Mouse (Mus musculus) induced T-regulatory cell, adult 2 months (primary cell): Measurements from ENCODE around the gene Nptx1.

Experiments
- DNase-seq: peaks from one replicate; pipeline ENCODE4 v3.0.0-alpha.2; 2012; ENCODE audit warnings: low read depth

Gene Nptx1

DNA sequence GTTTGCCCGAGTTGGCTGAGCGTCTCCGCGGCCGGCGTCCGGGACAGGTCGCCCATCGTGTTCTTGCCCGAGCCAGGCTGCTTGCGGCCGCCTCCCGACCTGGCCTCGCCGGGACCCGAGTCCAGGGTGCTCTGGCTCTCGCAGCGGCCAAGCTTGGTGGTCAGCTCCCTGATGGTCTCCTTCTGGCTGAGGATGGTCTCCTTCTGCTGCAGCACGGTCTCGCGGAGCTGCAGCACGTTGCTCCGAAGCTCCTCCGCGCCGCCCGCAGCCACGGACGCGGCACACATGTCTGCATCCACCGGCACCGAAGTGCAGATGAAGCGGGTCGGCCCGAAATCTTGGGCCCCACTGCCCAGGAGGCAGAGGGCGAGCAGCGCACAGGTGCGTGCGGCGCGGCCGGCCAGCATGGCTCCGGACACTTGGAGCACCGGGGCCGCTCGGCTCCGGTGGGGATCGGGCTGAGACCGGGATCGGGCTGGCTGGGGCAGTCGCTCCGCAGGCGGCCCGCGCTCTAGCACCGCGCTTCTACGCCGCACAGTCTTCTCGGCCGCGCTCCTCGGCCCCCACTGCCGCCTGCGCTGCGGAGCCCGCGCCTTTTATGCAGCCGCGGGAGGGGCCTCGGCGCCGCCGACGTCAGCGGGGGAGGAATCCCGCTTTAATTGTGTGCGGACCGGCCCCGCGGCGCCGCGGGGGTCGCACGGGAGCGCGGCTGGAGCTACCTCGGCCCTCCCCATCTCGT, at the start of gene Nptx1:
Gene Nptx1 (minus strand): TSS at position 571 of the 739 bp plus-strand sequence.
- DNase-seq, result peak; percentile 15

DNA sequence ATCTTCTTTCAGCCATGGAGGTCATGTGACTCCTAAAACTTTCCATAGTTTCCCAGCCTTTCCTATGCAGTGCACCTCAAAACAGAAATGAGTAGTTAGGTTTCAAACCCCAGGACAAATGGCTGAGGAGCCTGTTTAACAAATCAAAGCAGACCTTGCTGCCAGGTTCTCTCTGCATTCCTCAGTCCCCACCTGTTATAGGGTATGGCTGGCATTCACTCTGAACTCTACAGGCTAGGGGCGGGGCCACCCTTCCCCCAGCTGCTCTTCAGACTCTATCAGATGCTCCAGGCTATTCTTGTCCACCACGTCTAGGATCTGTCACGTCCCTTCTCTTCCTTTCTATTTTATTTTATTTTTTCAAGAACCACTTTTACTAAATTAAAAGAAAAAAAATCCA, 46.4 kb upstream of the Nptx1 start:
- DNase-seq, result no peak

DNA sequence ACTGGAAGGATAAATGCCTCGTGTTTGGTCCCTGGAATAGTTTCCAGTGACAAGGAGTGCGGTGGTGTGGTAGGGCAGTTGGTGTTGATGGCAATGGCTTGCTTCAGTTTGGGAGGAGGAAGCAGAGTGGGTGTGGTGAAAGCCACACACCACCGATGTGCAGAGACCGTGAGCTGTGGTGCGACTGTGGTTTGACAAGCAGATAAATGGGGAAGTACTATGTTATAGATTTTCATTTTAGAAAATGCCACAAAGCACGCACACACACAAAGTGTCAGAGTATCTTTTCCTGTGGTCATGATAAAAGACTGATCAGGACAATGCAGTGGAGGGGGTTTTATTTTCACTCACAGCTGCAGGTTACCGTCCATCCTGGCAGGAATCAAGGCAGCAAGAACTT, 41.7 kb upstream of the Nptx1 start:
- DNase-seq, result peak; percentile 12

DNA sequence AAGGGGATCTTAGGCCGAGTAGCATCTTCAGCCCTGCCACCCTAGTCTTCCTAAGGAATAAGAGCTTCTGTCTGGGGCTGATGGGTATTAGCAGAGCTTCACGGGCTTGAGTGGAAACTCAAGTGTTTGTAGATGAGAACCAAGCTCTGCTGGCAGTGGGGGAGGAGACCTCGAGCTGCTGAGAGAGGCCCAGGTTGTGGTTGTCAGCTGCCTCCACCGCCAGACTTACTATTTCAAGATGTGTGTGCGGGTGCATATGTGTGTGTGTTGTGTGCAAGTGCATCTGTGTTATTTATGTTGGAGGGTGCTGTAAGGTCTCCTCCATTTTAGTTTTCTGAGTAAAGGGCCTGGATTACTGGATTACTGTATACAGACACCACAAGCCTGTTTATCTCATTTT, 39.6 kb upstream of the Nptx1 start:
- DNase-seq, result no peak

DNA sequence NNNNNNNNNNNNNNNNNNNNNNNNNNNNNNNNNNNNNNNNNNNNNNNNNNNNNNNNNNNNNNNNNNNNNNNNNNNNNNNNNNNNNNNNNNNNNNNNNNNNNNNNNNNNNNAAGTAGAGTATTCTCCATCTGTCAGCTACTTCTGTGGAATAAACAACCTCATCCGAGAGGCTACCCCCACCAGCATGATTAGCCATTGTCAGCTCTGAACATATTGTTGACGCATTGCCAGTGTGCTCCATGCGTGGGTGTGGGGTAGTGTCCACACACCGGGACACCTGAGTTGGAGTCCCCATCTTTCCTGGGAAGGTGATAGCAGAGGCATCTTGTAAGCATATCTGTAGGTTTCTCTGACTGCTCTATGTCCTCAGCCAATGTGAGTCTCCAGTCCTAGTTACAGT, 39.0 kb upstream of the Nptx1 start:
- no peak for DNase-seq

DNA sequence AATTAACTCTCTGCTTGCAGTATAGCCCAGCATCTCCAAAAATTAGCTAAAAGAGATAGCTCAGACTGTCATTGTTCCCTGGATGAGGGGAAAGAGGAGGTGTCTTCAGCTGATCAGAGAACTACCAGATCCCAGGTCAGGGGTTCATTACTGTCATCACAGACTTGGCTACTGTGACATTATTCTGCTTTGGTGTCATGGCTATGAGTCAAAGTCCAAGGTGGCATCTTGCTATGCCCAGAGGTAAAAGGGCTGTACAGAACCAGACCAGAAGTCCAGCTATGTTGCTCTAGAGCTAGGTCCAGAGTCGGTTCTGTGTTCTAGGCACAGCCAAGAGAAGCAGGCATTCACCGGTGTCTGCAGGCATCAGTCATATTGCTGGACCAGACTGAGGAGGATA, 30.2 kb upstream of the Nptx1 start:
- DNase-seq, result no peak

DNA sequence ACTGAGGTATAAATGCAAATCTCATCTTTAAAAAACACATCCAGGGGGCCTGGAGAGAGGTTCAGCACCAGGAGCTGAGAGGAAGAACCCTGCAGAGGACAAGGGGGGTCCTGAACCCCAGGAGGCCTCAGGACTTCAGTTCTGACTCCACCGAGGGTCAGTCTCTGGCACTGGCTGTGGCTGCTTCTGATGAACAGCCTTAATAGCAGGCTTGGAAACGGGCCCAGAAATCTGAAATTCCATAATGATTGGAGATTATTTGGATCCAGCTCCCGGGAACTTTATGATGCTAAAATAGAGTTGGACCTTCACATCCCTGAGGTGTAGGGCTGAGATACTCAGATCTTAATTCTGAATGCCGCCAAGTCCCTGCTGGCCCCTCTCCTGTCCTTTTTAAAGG, 29.3 kb upstream of the Nptx1 start:
- DNase-seq, result no peak

DNA sequence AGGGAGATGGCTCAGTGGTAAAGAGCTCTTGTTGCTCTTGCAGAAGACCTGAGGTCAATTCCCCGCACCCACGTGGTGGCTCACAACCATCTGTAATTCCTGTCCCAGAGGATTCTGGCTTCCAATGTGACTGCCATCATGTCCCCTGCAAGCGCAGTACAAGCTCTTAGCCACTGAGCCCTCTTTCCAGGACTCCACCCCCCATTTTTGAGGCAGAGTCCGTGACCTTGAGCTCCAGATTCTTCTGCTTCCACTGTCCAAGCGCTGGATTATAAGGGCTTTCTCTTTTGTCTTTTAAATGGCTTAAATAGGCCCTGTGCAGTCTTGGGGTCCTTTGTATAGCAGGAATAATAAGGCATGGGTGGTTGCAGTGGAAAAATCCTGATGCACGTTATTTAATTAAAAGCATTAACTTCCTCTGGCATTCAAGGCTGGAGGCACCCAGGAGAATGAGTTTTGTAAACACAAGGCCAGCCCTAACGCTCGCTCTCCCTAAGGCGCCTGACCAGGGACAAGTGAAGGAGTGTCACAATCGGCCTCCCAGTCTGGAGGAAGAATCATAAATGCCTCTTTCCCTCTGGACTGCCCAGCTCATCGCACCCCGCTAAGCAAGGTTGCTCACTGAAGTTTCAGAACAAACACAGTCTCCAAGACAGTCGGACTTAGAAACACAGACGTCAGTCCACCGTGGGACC, 24.9 kb upstream of the Nptx1 start:
- no peak for DNase-seq

DNA sequence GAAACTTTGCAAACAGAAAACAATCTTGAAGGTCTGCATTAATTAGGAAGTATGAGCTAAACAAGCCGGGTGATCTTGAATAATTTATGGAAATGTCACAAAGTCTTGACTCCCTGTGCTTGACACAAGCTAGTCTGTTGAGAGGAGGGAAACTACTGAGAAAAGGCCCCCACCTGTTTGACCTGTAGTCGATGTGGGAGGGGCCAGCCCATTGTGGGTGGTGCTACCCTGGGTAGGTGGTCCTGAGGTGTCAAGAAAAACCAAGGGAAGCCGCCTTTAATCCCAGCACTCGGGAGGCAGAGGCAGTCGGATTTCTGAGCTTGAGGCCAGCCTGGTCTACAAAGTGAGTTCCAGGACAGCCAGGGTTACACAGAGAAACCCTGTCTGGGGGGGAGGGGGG, 18.6 kb upstream of the Nptx1 start:
- no peak for DNase-seq

DNA sequence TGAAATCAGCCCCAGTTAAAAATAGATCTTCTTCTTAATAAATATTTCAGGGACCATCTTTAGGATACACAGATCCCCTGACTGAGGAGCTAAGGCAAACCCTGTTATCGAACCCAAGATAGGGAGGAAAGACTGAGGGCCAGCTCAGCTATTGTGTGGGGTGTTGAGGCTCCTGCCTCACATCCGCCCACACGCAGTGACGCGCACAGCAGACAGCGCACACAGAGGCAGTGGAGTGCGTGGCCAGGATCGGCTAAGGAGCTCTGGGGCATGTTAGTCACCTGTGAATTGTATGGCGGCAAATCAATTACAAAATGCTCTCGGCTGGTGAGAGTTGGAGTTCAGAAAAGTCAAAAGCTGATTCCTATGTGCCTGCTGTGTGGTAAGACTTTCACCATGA, 18.1 kb upstream of the Nptx1 start:
- DNase-seq, result no peak

DNA sequence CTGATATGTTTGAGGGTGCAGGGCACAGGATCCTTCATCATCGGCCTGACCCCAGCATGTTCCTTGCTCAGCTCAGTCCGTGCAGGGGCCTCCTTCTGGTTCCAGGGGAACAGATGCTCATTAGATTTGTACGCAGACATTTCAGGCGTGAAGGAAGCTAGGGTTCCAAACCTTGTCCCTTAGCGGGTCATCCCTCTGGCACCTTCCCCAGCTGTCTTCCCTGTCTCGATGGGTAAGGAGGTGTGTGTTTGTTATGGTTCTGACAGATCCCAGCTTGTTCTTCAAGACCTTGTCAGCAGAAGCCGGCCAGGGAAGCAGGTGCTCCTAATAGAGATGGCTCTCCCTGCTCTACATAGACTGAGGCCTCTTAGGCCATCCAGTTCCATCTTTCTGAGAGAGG, 17.5 kb upstream of the Nptx1 start:
- no peak for DNase-seq

DNA sequence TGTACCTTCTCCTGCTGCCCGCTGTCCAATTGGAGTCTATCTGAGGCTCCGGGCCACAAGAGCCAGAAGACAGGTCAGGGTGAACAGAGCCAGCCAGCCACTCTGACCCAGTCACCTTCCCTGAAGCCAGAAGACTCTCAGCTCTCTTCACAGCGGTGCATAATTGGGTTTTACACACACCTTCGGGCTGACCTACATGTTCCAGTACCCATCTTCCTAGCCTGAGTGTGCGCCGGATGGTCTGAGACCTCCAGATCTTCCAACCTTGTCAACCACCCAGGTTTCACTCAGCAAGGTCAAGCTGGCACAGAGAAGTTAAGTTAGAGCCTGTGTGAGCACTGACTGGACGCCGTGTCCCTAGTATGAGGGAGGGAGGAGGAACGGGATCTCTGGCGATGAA, 16.8 kb upstream of the Nptx1 start:
- no peak for DNase-seq

DNA sequence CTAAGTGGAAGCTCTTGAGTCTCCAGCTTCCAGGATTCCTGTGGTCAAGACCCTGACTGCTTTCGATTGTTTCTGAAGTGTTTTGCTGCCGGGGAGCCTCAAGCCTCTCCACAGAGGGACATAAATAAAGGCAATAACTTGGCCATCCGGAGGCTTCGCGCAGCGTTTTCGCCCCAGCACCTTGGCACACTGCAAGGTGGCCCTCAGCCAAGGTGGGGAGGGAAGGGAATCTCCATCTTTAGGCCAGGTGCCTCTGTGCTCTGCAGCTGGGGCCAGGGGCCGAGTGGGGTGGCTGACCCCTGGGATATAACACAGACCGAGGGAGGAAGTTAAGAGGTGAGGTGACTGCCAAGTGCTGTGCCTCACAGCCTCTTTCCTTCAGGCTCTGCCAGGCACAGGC, 15.6 kb upstream of the Nptx1 start:
- DNase-seq, result no peak

DNA sequence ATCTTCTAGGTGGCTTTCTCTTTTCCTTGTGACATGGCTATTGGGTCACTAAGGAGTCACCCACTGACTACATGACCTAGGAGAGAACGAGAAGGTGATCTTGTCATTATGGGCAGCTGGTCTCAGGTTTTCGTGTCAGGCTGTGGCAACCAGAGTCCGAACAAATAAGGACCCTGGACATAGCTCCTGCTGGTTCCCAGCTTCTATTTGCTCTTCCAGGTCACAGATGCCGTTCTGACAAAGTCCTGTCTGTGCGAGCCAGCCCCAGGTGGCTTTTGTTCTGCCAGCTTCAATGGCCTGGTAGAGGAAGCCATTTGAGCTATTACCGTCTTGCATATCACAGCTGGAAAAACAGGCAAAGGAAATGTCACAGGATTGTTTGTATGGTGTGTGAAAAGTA, 14.7 kb upstream of the Nptx1 start:
- no peak for DNase-seq

DNA sequence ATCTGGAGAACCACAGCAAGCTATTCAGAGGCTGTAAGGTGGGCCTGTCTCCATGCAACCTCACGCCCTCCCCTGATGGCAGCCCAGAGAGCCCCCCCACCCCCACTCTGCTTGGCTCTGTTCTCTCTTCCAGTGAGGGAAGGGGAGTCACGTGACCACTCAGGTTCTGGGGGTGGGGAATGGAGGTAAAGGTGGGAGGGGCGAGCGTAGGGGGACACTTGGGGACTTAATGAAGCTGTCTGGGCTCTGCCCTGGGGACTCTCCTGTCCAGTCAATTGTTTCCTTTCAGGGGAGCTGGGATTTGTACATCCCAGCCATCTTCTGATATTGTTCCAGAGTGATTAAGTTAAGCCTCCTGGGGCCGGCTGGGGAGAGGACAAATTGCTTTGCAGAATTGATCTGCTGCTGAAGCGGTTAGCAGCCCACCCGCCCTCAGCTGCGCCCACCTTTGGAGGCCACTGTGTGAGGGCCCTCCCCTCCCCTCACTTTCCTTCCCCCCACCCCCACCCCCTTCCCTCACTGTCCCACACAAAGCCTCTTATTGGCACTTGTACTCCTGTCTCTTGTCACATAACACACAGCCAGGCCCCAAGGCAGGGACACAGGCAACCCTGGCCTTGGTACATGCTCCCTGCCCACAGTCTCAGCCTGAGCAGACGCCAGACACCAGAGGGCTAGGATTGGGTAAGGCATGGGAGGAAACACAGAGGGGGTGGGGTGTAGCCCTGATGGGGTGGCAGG, 11.5 kb upstream of the Nptx1 start:
- DNase-seq, result no peak

DNA sequence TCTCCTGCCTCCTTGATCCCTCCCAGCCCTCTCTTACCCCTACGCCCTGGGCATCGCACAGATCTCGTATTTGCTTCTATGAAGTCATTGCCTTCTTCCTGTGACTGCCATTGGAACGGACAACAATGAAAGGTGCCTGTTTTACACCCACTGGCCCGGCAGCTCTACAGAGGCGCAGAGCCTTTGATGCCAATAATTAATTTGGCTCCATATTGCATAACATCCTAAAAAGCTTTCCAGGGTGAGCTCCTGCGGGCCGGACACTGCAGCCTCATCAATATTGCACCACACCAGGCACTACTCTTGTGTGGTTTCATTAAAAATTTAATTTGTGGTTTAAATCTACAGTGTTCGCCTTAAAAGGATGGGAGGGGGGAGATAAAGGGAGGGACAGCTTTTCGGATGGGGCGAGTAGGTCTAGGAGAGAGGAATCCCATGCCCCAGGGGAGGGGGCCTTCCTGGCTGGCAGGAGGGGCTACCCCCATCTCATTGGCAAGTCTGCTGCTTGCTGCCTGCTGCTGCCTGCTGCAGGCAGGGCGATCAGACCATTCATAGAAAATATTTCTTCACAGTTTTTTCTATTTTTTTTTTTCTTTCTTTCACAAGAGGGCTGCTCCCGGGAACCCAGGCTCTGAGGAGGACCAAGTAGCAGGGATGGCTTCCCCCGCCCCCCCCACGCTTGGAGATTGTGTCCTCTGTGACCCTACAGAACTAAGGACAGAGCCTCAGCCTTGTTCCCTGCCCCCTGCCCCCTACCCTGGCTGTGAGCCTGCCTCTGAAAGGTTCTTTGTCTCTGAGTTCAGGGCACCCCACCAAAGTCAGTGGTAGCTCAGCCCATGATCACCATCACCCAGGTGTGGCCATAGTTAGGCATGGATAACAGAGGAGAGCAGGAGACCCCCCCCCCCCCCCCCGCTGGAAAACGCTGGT, 10.7 kb upstream of the Nptx1 start:
- DNase-seq, result no peak

DNA sequence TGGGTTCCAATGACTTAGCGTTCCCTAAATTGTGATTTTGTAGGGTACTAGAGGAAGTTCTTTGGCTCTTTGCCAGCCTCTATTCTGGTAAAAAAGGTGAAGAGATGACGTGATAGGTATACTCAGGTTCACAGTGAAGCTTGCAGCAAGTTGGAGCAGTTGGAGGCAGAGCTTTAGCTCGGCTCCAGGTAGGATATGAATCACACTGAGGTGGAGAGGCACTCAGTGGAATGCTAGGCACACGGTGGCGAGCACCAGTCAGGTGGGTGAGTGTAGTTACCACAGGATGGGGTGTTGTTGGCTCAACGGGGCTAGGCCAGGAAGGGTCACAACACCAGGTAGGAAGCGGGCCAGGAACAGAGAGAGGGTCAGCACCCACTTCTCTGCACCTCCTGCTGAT, 7.6 kb upstream of the Nptx1 start:
- no peak for DNase-seq

DNA sequence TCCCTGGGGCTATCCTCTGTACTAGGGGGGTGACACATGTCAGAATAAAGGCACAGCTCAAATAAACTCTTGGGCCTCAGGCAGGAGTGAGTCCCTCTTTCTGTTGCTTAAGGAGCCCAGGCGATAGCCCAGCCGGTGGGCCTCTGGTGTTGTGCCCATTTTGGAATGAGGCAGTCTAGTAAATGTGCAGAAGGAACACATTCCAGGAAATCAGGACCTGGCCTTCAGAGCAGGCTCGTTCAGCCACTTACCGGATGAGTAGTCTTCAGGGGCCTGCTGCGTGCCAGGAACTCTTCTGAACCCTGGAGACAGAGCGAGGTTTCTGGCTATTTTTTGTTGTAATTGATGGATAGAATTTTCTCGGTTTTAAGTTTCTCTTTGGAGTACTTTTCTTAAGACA, 7.2 kb upstream of the Nptx1 start:
- no peak for DNase-seq

DNA sequence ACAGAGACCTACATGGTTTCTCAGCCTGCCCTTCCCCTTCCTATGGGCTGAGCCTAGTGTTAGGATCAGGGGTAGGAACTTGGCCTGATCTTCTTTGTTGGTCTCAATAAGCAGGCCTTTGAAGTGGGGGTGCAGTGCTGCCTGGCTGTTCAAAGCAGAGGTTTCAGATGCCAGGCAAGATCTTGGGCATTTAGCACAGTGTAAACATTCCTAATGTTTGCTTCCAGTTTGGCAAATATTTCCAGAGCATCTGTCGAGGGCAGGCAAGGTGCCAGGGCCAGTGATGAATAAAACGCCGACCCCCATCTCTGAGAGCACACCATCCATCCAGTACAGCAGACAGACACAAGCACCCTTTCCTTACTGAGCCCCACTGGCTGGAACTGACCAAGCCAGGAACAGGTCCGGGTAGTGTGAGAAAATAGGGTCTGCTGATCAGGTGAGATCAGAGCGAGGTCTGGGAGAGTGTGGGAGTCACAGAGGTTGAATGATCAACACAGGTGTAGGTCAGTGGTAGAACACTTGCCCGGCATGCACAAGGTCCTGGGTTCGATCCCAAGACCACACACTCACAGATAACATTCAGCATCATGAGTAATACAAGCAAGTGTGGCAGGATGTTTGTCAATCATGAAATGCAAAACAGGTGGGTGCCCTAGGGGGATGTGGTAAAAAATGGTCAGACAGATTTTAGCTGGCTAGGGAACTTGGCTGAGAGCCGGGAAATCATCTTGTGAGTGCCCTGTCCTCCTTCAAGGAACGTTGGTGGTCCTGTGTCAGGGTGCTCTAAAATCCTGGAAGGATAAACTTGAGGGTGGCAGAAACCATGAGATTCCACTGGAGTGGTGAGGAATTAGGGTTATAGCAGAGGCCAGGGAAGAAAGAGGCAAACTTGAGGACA, 5.6 kb upstream of the Nptx1 start:
- no peak for DNase-seq

DNA sequence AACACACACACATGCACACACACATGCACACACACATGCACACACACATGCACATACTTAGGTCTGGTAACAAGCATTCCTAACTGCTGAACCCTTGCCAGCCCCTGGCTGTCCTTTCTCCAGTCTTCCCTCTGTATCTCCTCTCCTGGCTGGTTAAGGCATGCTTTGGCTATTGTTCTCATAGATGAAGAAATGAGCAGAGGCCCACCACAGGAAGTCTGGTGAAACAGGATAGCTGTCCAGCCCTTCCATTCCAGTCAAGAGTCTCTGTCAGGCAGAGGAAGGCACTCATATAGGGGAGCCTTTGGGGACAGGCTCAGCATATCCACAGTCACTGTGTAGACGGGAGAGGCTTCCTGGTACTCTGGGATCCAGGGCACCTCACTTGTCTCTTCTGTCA, 4.7 kb upstream of the Nptx1 start:
- DNase-seq, result no peak

DNA sequence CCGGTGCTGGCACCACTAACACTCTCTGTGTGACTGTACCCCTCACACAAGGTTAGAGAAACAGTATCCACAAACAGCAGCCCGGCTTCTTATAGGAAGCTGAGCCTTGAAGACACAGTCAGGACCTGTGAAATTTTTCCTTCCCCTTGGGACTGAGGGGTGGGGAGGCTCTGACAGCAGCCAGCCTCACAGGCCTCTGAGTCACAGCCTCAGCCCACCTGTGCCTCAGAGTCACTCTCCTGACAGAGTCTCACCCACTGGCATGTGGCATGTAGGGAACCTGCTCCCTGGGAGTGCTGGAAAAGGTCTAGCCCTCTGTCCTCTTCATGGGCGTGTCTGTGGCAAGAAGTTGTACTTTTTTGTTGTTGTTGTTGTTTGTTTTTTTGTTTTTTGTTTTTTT, 3.9 kb upstream of the Nptx1 start:
- no peak for DNase-seq
